Mouse (Mus musculus): Measurements from ENCODE around the gene Tomm20l. TPM values are rescaled to one million over a fixed set of nuclear protein-coding genes. Genes with fewer than 3 reads are reported as not detected.
"Not testable (repeated sequence)": the region's sequence is repeated elsewhere in the genome, so short reads cannot be mapped to it uniquely, and the experiment has no call there.

The Tomm20l gene
- polyA plus RNA-seq (2012; rRNA removed) = not detected in 2 replicates

DNA sequence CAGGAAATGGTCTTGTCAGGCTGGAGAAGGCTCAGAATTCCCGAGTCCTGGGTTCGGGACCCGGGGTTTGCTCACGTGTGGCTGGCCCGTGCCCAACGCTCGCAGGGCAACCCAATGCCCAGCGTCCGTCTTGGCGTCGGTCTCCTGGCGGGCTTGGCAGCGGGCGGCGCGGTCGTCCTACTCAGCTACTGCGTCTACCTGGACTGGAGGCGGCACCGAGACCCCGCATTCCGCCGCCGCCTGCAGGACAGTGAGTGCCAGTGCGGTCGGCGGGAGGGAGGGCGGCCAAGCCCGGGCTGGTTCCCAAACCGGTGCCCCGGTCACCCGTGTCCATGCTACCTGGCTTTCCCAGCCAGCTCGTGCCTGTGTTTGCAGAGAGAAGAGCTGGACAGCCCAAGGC lies at the start of gene Tomm20l:
Tomm20l (plus strand) TSS at position 98 of the 400 bp plus-strand sequence.
- whole genome bisulfite sequencing = 52% methylated on average over 33 of the region's 33 CpGs
- no peak within 1 kb of the TSS for H3K4me3 ChIP-seq (ENCODE audit: control insufficient read depth, insufficient read depth, low read length)
- no peak within 1 kb of the TSS for H3K27ac ChIP-seq (ENCODE audit: control insufficient read depth, insufficient read depth, low read length)
- no peak for DNase-seq
- peaks cover 8% of the 10 kb centered on the region for H3K4me1 ChIP-seq (replicated peaks; ENCODE audit: control insufficient read depth, insufficient read depth, low read length)
- TF ChIP-seq CTCF (IDR thresholded peaks at IDR 0.05; ENCODE audit: borderline replicate concordance, control insufficient read depth, extremely low read depth, insufficient read depth, low read length, poor library complexity) = peak; percentile 23; the same call in 1 of the 2 replicates
- no peak for TF ChIP-seq POLR2A (IDR thresholded peaks at IDR 0.05; ENCODE audit: control insufficient read depth, extremely low read depth, insufficient read depth, low read length, poor library complexity)
- no peaks in the 10 kb centered on the region for H3K27me3 ChIP-seq (ENCODE audit: control insufficient read depth, insufficient read depth, low read length)
- H3K36me3 ChIP-seq (ENCODE audit: control insufficient read depth, insufficient read depth, low read length) = no peaks in the 10 kb centered on the region

DNA sequence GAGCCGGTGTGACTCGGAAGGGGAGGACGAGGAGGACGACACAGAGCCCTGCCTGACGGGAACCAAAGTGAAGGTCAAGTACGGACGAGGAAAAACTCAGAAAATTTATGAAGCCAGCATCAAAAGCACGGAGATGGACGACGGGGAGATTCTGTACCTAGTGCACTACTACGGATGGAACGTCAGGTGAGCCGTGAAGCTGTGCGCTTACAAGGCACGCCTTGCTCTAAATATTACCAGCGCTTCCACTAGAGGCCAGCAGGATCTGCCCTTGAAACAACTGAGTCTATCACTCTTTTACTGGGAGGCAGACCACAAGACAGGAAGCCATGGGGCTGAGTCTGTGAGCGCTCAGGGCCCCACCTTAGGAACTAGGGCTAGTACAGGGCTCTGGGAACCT lies 41.4 kb upstream of the Tomm20l start:
- no peak overlapping the region for H3K4me3 ChIP-seq (ENCODE audit: control insufficient read depth, insufficient read depth, low read length)
- peaks cover 83% of the 10 kb centered on the region for H3K36me3 ChIP-seq (ENCODE audit: control insufficient read depth, insufficient read depth, low read length)
- no peak for DNase-seq
- 96% methylated on average over 17 of the region's 17 CpGs for WGBS
- TF ChIP-seq CTCF (IDR thresholded peaks at IDR 0.05; ENCODE audit: borderline replicate concordance, control insufficient read depth, extremely low read depth, insufficient read depth, low read length, poor library complexity) = no peak
- TF ChIP-seq POLR2A (IDR thresholded peaks at IDR 0.05; ENCODE audit: control insufficient read depth, extremely low read depth, insufficient read depth, low read length, poor library complexity) = no peak
- H3K27me3 ChIP-seq (ENCODE audit: control insufficient read depth, insufficient read depth, low read length) = no peaks in the 10 kb centered on the region
- H3K27ac ChIP-seq (ENCODE audit: control insufficient read depth, insufficient read depth, low read length) = no peak overlapping the region
- H3K4me1 ChIP-seq (replicated peaks; ENCODE audit: control insufficient read depth, insufficient read depth, low read length) = no peaks in the 10 kb centered on the region

DNA sequence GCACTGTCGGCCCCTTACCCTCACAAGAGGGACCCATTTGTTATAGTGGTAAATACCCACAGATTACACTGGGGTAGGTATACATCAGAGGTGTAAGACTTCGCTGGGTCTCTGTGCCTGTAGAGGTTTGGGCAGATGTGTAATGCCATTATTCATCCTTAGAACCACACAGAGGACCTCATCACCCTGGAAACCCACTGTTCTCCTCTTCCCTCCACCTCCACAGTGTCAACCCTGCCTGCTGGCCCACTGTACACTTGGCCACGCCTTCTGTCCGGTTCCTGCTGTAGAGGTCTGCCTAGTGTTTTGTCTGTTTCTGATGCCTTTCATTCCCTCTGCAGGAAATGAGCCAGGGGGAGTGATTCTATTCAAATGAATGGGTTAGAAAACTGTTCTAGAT lies 39.2 kb upstream of the Tomm20l start:
- no peaks in the 10 kb centered on the region for H3K4me1 ChIP-seq (replicated peaks; ENCODE audit: control insufficient read depth, insufficient read depth, low read length)
- peaks cover 87% of the 10 kb centered on the region for H3K36me3 ChIP-seq (ENCODE audit: control insufficient read depth, insufficient read depth, low read length)
- no peaks in the 10 kb centered on the region for H3K27me3 ChIP-seq (ENCODE audit: control insufficient read depth, insufficient read depth, low read length)
- no peak for TF ChIP-seq POLR2A (IDR thresholded peaks at IDR 0.05; ENCODE audit: control insufficient read depth, extremely low read depth, insufficient read depth, low read length, poor library complexity)
- TF ChIP-seq CTCF (IDR thresholded peaks at IDR 0.05; ENCODE audit: borderline replicate concordance, control insufficient read depth, extremely low read depth, insufficient read depth, low read length, poor library complexity) = no peak
- no peak overlapping the region for H3K4me3 ChIP-seq (ENCODE audit: control insufficient read depth, insufficient read depth, low read length)
- WGBS = 97% methylated on average over 4 of the region's 4 CpGs
- no peak for DNase-seq
- H3K27ac ChIP-seq (ENCODE audit: control insufficient read depth, insufficient read depth, low read length) = no peak overlapping the region

DNA sequence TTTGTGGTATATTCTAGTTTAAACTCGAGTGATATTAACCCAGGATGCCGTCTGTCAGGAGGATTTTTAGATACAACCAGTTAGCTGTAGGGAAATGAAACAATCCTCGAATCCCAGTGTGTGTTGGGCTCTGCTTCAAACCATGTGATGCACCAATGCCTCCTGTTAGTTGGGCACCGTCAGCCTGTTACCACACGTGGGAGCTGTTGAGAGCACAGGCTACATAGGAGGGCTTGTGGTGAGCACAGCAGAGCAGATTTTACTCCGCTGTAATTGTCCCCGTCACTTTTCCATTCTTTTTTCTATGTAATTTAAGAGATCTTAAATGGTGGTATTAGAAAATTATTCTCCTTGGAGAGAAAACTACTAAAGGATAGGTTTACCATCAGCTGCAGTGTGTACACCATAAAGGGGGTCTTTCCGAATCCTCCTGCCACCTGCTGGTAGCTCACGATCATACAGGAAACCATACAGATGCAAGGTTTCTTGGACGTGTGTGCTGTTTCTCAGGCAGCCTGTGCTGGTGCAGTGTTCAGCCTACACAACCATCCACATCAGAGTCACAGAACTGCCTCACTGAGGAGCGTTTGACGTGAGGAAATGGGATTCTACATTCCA lies 38.0 kb upstream of the Tomm20l start:
- Histone ChIP-seq H3K27ac (ENCODE audit: control insufficient read depth, insufficient read depth, low read length) (no peak overlapping the region), H3K4me3 (ENCODE audit: control insufficient read depth, insufficient read depth, low read length) (no peak overlapping the region), H3K36me3 (ENCODE audit: control insufficient read depth, insufficient read depth, low read length) (peaks cover 76% of the 10 kb centered on the region), H3K27me3 (ENCODE audit: control insufficient read depth, insufficient read depth, low read length) (no peaks in the 10 kb centered on the region), H3K4me1 (replicated peaks; ENCODE audit: control insufficient read depth, insufficient read depth, low read length) (no peaks in the 10 kb centered on the region)
- peak; percentile 47 for DNase-seq
- peak; percentile 38; the same call in 1 of the 2 replicates for TF ChIP-seq CTCF (IDR thresholded peaks at IDR 0.05; ENCODE audit: borderline replicate concordance, control insufficient read depth, extremely low read depth, insufficient read depth, low read length, poor library complexity)
- no peak for TF ChIP-seq POLR2A (IDR thresholded peaks at IDR 0.05; ENCODE audit: control insufficient read depth, extremely low read depth, insufficient read depth, low read length, poor library complexity)
- 60% methylated on average over 12 of the region's 12 CpGs for WGBS

DNA sequence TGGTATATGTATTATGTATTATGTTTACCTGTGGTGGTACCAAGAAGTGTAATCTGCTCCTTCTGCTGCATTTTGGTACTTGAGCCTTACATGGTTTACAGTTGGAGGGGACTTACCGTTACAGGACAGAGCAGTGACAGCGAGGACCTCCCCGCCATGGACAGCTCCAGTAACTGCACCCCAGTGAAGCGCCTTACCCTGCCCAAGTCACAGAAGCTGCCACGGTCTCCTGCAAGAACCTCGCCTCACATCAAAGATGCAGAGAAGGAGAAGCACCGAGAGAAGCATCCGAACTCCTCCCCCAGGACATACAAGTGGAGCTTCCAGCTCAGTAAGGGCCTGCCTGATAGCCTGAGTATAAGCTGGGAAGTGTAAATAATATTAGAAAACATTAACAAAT lies 24.9 kb upstream of the Tomm20l start:
- Histone ChIP-seq H3K27me3 (ENCODE audit: control insufficient read depth, insufficient read depth, low read length) (no peaks in the 10 kb centered on the region), H3K36me3 (ENCODE audit: control insufficient read depth, insufficient read depth, low read length) (peaks cover 21% of the 10 kb centered on the region), H3K4me1 (replicated peaks; ENCODE audit: control insufficient read depth, insufficient read depth, low read length) (no peaks in the 10 kb centered on the region), H3K27ac (ENCODE audit: control insufficient read depth, insufficient read depth, low read length) (no peak overlapping the region), H3K4me3 (ENCODE audit: control insufficient read depth, insufficient read depth, low read length) (no peak overlapping the region)
- DNase-seq = no peak
- 96% methylated on average over 8 of the region's 8 CpGs for WGBS
- no peak for TF ChIP-seq CTCF (IDR thresholded peaks at IDR 0.05; ENCODE audit: borderline replicate concordance, control insufficient read depth, extremely low read depth, insufficient read depth, low read length, poor library complexity)

DNA sequence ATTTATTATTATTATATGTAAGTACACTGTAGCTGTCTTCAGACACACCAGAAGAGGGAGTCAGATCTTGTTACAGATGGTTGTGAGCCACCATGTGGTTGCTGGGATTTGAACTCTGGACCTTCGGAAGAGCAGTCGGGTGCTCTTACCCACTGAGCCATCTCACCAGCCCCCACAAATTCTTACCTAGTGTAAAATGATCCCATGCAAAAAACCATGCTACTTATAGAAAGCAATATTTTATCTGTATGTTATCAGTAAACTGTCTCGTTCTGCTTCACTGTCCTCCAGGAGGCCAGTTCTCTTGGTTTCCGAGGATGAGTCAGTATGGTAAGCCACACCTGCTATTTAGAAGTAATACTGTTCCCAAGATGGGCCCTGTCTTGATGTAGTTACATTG lies 7.0 kb upstream of the Tomm20l start:
- 97% methylated on average over 4 of the region's 4 CpGs for WGBS

DNA sequence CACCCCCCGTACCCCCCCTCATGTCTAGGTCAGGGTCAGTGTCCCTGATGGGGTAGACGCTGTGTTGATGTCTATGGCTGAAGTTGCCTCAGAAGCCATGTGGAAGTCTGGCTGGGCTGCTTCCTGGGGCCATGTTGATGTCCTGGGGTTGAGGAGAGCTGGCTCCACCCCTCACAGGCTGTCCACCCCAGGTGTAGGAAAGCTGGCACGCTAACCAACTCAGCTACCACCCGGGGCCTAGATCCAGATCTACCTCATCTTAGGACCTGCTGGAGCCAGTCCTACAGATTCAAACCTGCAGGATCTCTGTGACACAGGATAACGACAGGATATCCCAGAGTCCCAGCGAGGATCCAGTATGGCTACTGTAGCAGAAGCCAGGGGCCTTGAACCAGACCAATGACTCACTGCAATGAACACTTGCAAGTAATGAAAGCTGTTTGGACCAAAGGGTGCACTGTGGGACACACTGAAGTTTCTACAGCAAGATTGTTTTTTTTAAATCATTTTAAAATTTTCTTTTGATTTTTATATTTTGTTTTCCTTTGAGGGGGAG lies 3.9 kb upstream of the Tomm20l start:
- TF ChIP-seq POLR2A (IDR thresholded peaks at IDR 0.05; ENCODE audit: control insufficient read depth, extremely low read depth, insufficient read depth, low read length, poor library complexity) = no peak
- TF ChIP-seq CTCF (IDR thresholded peaks at IDR 0.05; ENCODE audit: borderline replicate concordance, control insufficient read depth, extremely low read depth, insufficient read depth, low read length, poor library complexity) = no peak
- no peaks in the 10 kb centered on the region for H3K27me3 ChIP-seq (ENCODE audit: control insufficient read depth, insufficient read depth, low read length)
- H3K4me3 ChIP-seq (ENCODE audit: control insufficient read depth, insufficient read depth, low read length) = no peak overlapping the region
- H3K27ac ChIP-seq (ENCODE audit: control insufficient read depth, insufficient read depth, low read length) = no peak overlapping the region
- DNase-seq = no peak
- H3K36me3 ChIP-seq (ENCODE audit: control insufficient read depth, insufficient read depth, low read length) = no peaks in the 10 kb centered on the region
- WGBS = 94% methylated on average over 6 of the region's 6 CpGs
- H3K4me1 ChIP-seq (replicated peaks; ENCODE audit: control insufficient read depth, insufficient read depth, low read length) = no peaks in the 10 kb centered on the region

More for the DNA sequence above, 7.0 kb upstream of the Tomm20l start:
- not testable (repeated sequence) for H3K4me3 ChIP-seq (ENCODE audit: control insufficient read depth, insufficient read depth, low read length); H3K27me3 ChIP-seq (ENCODE audit: control insufficient read depth, insufficient read depth, low read length); H3K4me1 ChIP-seq (replicated peaks; ENCODE audit: control insufficient read depth, insufficient read depth, low read length); H3K36me3 ChIP-seq (ENCODE audit: control insufficient read depth, insufficient read depth, low read length); DNase-seq; H3K27ac ChIP-seq (ENCODE audit: control insufficient read depth, insufficient read depth, low read length)

Data from thymus, adult 2 months (tissue).